Mouse (Mus musculus) ovary, adult 18-20 months (tissue): ENCODE data around the gene Tinag.
"Not testable (repeated sequence)": the region's sequence is repeated elsewhere in the genome, so short reads cannot be mapped to it uniquely, and the experiment has no call there.

Experiments
- DNase-seq: peaks from one replicate; pipeline ENCODE4 v3.0.0; 2022; ENCODE audit warnings: low spot score, mixed read lengths

The Tinag gene

GRCm38 (mm10) chr9:77045585-77045984 is at the start of gene Tinag:
TSS of gene Tinag (minus strand) at chr9:77045794.
- DNase-seq = no peak

- not testable (repeated sequence) for DNase-seq
Observed at GRCm38 (mm10) chr9:77083221-77083620, 37.6 kb upstream of the Tinag start.

GRCm38 (mm10) chr9:77071676-77072075 is 26.1 kb upstream of the Tinag start:
- no peak for DNase-seq

- no peak for DNase-seq
Observed at GRCm38 (mm10) chr9:77056611-77057010, 11.0 kb upstream of the Tinag start.

- no peak for DNase-seq
Observed at GRCm38 (mm10) chr9:77054426-77055193, 9.0 kb upstream of the Tinag start.

- DNase-seq = no peak
Observed at GRCm38 (mm10) chr9:77051406-77051805, 5.8 kb upstream of the Tinag start.

GRCm38 (mm10) chr9:77049669-77050068 is 4.1 kb upstream of the Tinag start:
- no peak for DNase-seq

GRCm38 (mm10) chr9:77046067-77046715 is 597 bp upstream of the Tinag start:
- DNase-seq = no peak

- DNase-seq = no peak
Observed at GRCm38 (mm10) chr9:77035361-77035760, 10.2 kb downstream of the Tinag start.

GRCm38 (mm10) chr9:77032430-77033154 is 13.0 kb downstream of the Tinag start:
- no peak for DNase-seq

GRCm38 (mm10) chr9:77025271-77025670 is 20.3 kb downstream of the Tinag start:
- no peak for DNase-seq

- DNase-seq = no peak
Observed at GRCm38 (mm10) chr9:77018935-77019334, 26.7 kb downstream of the Tinag start.

- no peak for DNase-seq
Observed at GRCm38 (mm10) chr9:76996021-76996420, 49.6 kb downstream of the Tinag start.

GRCm38 (mm10) chr9:76989946-76990345 is 55.6 kb downstream of the Tinag start:
- DNase-seq = no peak

GRCm38 (mm10) chr9:76934813-76935212 is 110.8 kb downstream of the Tinag start:
- DNase-seq = no peak

GRCm38 (mm10) chr9:76915093-76915661 is 130.4 kb downstream of the Tinag start:
- no peak for DNase-seq
